Mouse (Mus musculus): ENCODE measurements at regions not wholly inside any gene's neighbourhood (a gene's known extent, or its start where the extent isn't known, plus 50 kb on each side); places are given as distances from the start of the nearest gene placed in this dataset.

GRCm38 (mm10) chr3:115553848-115554515 lies 160.9 kb downstream of the S1pr1 start:
- H3K4me1 ChIP-seq (ENCODE audit: insufficient read depth, low read length) = no peaks in the 10 kb centered on the region
- DNase-seq (ENCODE audit: low spot score) (peak; percentile 4), ATAC-seq (ENCODE audit: low FRiP score) (no peak)
- no peak overlapping the region for H3K9ac ChIP-seq (replicated peaks; ENCODE audit: low read length, poor library complexity, severe bottlenecking)
- WGBS = 70% methylated on average over 10 of the region's 10 CpGs
- H3K4me3 ChIP-seq (ENCODE audit: low read depth, low read length) = no peak overlapping the region
- H3K36me3 ChIP-seq (ENCODE audit: insufficient read depth, low read length) = no peaks in the 10 kb centered on the region
- no peaks in the 10 kb centered on the region for H3K27me3 ChIP-seq (ENCODE audit: insufficient read depth, low read length)
- peak; percentile 40 for TF ChIP-seq CTCF (IDR thresholded peaks at IDR 0.05)
- H3K9me3 ChIP-seq (ENCODE audit: low read length) = no peaks in the 10 kb centered on the region
- no peak overlapping the region for H3K27ac ChIP-seq (ENCODE audit: low read depth, low read length)
- no peak overlapping the region for H3K4me2 ChIP-seq (ENCODE audit: low read depth, low read length, poor library complexity, severe bottlenecking)

- H3K4me3 ChIP-seq (ENCODE audit: low read depth, low read length) = no peak overlapping the region
- no peak for ATAC-seq (ENCODE audit: low FRiP score)
These were observed 173.1 kb downstream of the S1pr1 start for GRCm38 (mm10) chr3:115541789-115542188.

DNA sequence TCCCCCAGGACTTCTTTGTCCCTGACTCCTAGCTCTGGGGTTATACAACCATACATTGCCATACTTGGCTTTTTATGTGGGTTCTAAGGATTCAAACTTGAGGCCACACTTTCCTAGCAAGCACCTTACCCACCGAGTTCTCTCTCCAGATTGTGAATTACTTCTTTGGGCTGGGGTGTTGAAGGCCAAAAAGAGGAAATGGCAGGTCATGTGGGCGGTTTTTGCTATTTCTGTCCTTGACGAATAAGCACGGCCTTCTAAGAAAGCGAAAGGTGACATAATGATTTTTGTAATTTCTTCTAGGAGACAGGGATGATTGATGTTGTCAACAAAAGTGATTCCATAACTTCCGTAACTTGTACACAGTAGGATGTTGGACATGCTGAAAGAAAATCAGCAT lies 176.5 kb downstream of the S1pr1 start:
- DNase-seq (ENCODE audit: low spot score) (no peak), ATAC-seq (ENCODE audit: low FRiP score) (no peak)
- WGBS = 88% methylated on average over 6 of the region's 6 CpGs
- Histone ChIP-seq H3K9me3 (ENCODE audit: low read length) (no peaks in the 10 kb centered on the region), H3K4me2 (ENCODE audit: low read depth, low read length, poor library complexity, severe bottlenecking) (no peak overlapping the region), H3K4me1 (ENCODE audit: insufficient read depth, low read length) (no peaks in the 10 kb centered on the region), H3K36me3 (ENCODE audit: insufficient read depth, low read length) (no peaks in the 10 kb centered on the region), H3K27ac (ENCODE audit: low read depth, low read length) (no peak overlapping the region), H3K27me3 (ENCODE audit: insufficient read depth, low read length) (no peaks in the 10 kb centered on the region), H3K4me3 (ENCODE audit: low read depth, low read length) (no peak overlapping the region), H3K9ac (replicated peaks; ENCODE audit: low read length, poor library complexity, severe bottlenecking) (no peak overlapping the region)
- TF ChIP-seq CTCF (IDR thresholded peaks at IDR 0.05) = no peak

More at GRCm38 (mm10) chr3:115541789-115542188, 173.1 kb downstream of the S1pr1 start:
- Histone ChIP-seq H3K36me3 (ENCODE audit: insufficient read depth, low read length) (no peaks in the 10 kb centered on the region), H3K4me2 (ENCODE audit: low read depth, low read length, poor library complexity, severe bottlenecking) (no peak overlapping the region), H3K27me3 (ENCODE audit: insufficient read depth, low read length) (no peaks in the 10 kb centered on the region), H3K27ac (ENCODE audit: low read depth, low read length) (no peak overlapping the region), H3K9ac (replicated peaks; ENCODE audit: low read length, poor library complexity, severe bottlenecking) (no peak overlapping the region), H3K9me3 (ENCODE audit: low read length) (no peaks in the 10 kb centered on the region), H3K4me1 (ENCODE audit: insufficient read depth, low read length) (no peaks in the 10 kb centered on the region)
- WGBS = 100% methylated on average over 1 of the region's 1 CpGs
- peak; percentile 71 for DNase-seq (ENCODE audit: low spot score)
- peak; percentile 66 for TF ChIP-seq CTCF (IDR thresholded peaks at IDR 0.05)

DNA sequence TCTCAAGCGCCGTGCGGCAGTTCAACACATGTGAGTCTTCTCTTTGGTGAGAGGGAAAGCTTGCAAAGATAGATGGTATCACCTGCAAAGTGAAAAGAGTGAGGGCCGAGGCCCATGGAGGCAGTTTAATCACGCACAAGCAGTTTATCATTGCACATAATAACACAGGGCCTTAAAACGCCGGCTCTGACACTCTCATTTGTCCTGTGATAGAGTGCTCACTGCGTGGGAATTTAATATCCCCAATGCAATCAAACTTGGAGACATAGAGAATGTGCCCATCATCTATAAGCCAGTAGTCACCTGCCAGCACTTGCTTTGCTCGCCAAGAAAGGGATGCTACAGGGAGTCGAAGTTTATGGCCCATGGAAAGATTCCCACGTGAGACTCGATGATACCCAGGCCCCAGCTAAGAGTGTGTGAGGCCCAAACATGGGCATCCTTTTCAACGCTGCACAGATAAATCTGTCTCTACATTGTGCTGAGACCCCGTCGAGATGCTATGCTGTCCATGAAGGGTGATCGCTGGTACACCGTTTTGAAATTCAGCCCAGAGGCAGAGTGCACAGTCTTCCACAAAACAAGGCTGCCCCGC lies 182.6 kb downstream of the S1pr1 start:
- H3K9ac ChIP-seq (replicated peaks; ENCODE audit: low read length, poor library complexity, severe bottlenecking) = no peak overlapping the region

GRCm38 (mm10) chr3:115530441-115530840 lies 184.4 kb downstream of the S1pr1 start:
- Histone ChIP-seq H3K36me3 (ENCODE audit: insufficient read depth, low read length) (no peaks in the 10 kb centered on the region), H3K9ac (replicated peaks; ENCODE audit: low read length, poor library complexity, severe bottlenecking) (no peak overlapping the region), H3K9me3 (ENCODE audit: low read length) (no peaks in the 10 kb centered on the region), H3K4me2 (ENCODE audit: low read depth, low read length, poor library complexity, severe bottlenecking) (no peak overlapping the region), H3K27me3 (ENCODE audit: insufficient read depth, low read length) (no peaks in the 10 kb centered on the region), H3K4me1 (ENCODE audit: insufficient read depth, low read length) (no peaks in the 10 kb centered on the region), H3K27ac (ENCODE audit: low read depth, low read length) (no peak overlapping the region), H3K4me3 (ENCODE audit: low read depth, low read length) (no peak overlapping the region)
- DNase-seq (ENCODE audit: low spot score) = peak; percentile 35
- 66% methylated on average over 3 of the region's 3 CpGs for WGBS
- TF ChIP-seq CTCF (IDR thresholded peaks at IDR 0.05) = no peak
- no peak; the same call in 1 of the 2 replicates for ATAC-seq (ENCODE audit: low FRiP score)

More for the DNA sequence above, 182.6 kb downstream of the S1pr1 start:
- no peak for TF ChIP-seq CTCF (IDR thresholded peaks at IDR 0.05)
- Histone ChIP-seq H3K4me1 (ENCODE audit: insufficient read depth, low read length) (no peaks in the 10 kb centered on the region), H3K27ac (ENCODE audit: low read depth, low read length) (no peak overlapping the region), H3K4me2 (ENCODE audit: low read depth, low read length, poor library complexity, severe bottlenecking) (no peak overlapping the region), H3K9me3 (ENCODE audit: low read length) (no peaks in the 10 kb centered on the region), H3K4me3 (ENCODE audit: low read depth, low read length) (no peak overlapping the region), H3K36me3 (ENCODE audit: insufficient read depth, low read length) (no peaks in the 10 kb centered on the region), H3K27me3 (ENCODE audit: insufficient read depth, low read length) (no peaks in the 10 kb centered on the region)
- DNase-seq (ENCODE audit: low spot score) (no peak), ATAC-seq (ENCODE audit: low FRiP score) (no peak)
- 87% methylated on average over 18 of the region's 18 CpGs for whole genome bisulfite sequencing

GRCm38 (mm10) chr3:115529918-115530317 lies 185.0 kb downstream of the S1pr1 start:
- Histone ChIP-seq H3K4me3 (ENCODE audit: low read depth, low read length) (no peak overlapping the region), H3K4me1 (ENCODE audit: insufficient read depth, low read length) (no peaks in the 10 kb centered on the region), H3K27me3 (ENCODE audit: insufficient read depth, low read length) (no peaks in the 10 kb centered on the region), H3K27ac (ENCODE audit: low read depth, low read length) (no peak overlapping the region), H3K4me2 (ENCODE audit: low read depth, low read length, poor library complexity, severe bottlenecking) (no peak overlapping the region), H3K9me3 (ENCODE audit: low read length) (no peaks in the 10 kb centered on the region), H3K36me3 (ENCODE audit: insufficient read depth, low read length) (no peaks in the 10 kb centered on the region), H3K9ac (replicated peaks; ENCODE audit: low read length, poor library complexity, severe bottlenecking) (no peak overlapping the region)
- no peak for DNase-seq (ENCODE audit: low spot score)
- peak; percentile 51 for TF ChIP-seq CTCF (IDR thresholded peaks at IDR 0.05)
- WGBS = 56% methylated on average over 4 of the region's 4 CpGs
- ATAC-seq (ENCODE audit: low FRiP score) = no peak

Data from midbrain, postnatal 0 days (tissue).